Comparison of ENCODE assay signal across 8 mouse cellular contexts in genomic region chr9:64084231-64084630, GRCm38 (mm10). TPM values are rescaled to one million over a fixed set of nuclear protein-coding genes. Genes with fewer than 3 reads are reported as not detected.
DNase-seq lines count a peak whose midpoint lies in the region; ATAC-seq and TF ChIP-seq lines count a peak whose summit lies in the region.

No protein-coding gene starts in this region.

- no peak for TF ChIP-seq POLR2A in small intestine, adult 2 months (IDR thresholded peaks at IDR 0.05; ENCODE audit: low read depth, low read length)

- peak overlapping the region; percentile 33 for H3K4me3 ChIP-seq in forebrain, embryonic 14.5 days (ENCODE audit: low read depth, low read length)
- H3K4me3 ChIP-seq in hindbrain, embryonic 14.5 days (replicated peaks; ENCODE audit: low read length), result no peak overlapping the region
- H3K4me3 ChIP-seq in liver, embryonic 12.5 days, result peak overlapping the region; percentile 68
- H3K4me3 ChIP-seq in small intestine, adult 2 months (ENCODE audit: low read depth, low read length), result peak overlapping the region; percentile 53; the same call in 1 of the 2 replicates

- H3K27me3 ChIP-seq in forebrain, embryonic 14.5 days (replicated peaks; ENCODE audit: control insufficient read depth, insufficient read depth, low read length), result peaks cover 9% of the 10 kb centered on the region; the same call in 1 of the 2 replicates
- H3K27me3 ChIP-seq in hindbrain, embryonic 14.5 days (ENCODE audit: control insufficient read depth, insufficient read depth, low read length), result peaks cover 18% of the 10 kb centered on the region
- H3K27me3 ChIP-seq in liver, embryonic 12.5 days (replicated peaks), result no peaks in the 10 kb centered on the region
- H3K27me3 ChIP-seq in small intestine, adult 2 months (ENCODE audit: control insufficient read depth, insufficient read depth, low read length), result no peaks in the 10 kb centered on the region

- TF ChIP-seq CTCF in small intestine, adult 2 months (IDR thresholded peaks at IDR 0.05; ENCODE audit: extremely low read depth, insufficient read length, insufficient replicate concordance, low read depth, low read length), result no peak

- no peak overlapping the region for H3K27ac ChIP-seq in forebrain, embryonic 14.5 days (ENCODE audit: low read depth, low read length)
- no peak overlapping the region for H3K27ac ChIP-seq in hindbrain, embryonic 14.5 days
- peak overlapping the region; percentile 95 for H3K27ac ChIP-seq in liver, embryonic 12.5 days
- peak overlapping the region; percentile 51; the same call in 1 of the 2 replicates for H3K27ac ChIP-seq in small intestine, adult 2 months (ENCODE audit: insufficient read depth, low read depth, low read length)

- no peaks in the 10 kb centered on the region for H3K36me3 ChIP-seq in forebrain, embryonic 14.5 days (ENCODE audit: control insufficient read depth, insufficient read depth, low read length)
- no peaks in the 10 kb centered on the region for H3K36me3 ChIP-seq in hindbrain, embryonic 14.5 days (replicated peaks; ENCODE audit: control insufficient read depth, insufficient read depth)
- H3K36me3 ChIP-seq in liver, embryonic 12.5 days, result 0 out of 2 replicates have a peak, but pooled peaks cover 9% of the 10 kb centered on the region
- H3K36me3 ChIP-seq in small intestine, adult 2 months (ENCODE audit: control insufficient read depth, insufficient read depth, low read length), result no peaks in the 10 kb centered on the region

- DNase-seq in cerebellum, postnatal 10 days, result peak; percentile 28 to 49
- no peak for DNase-seq in forebrain, embryonic 14.5 days (ENCODE audit: low spot score)
- DNase-seq in hindbrain, embryonic 14.5 days (ENCODE audit: low spot score), result no peak
- no peak for DNase-seq in thymus, adult 18-20 months
- no peak for DNase-seq in MN1 (ENCODE audit: low spot score)

- no peak for ATAC-seq in cerebellum, adult (ENCODE audit: insufficient number of reproducible peaks, low FRiP score, low TSS enrichment)
- ATAC-seq in forebrain, embryonic 14.5 days, result no peak
- ATAC-seq in hindbrain, embryonic 14.5 days (ENCODE audit: low FRiP score), result no peak
- no peak for ATAC-seq in liver, embryonic 12.5 days

- H3K9me3 ChIP-seq in forebrain, embryonic 14.5 days (replicated peaks; ENCODE audit: control insufficient read depth, low read length), result no peaks in the 10 kb centered on the region
- H3K9me3 ChIP-seq in hindbrain, embryonic 14.5 days (ENCODE audit: control insufficient read depth, low read length), result no peaks in the 10 kb centered on the region
- H3K9me3 ChIP-seq in liver, embryonic 12.5 days (replicated peaks), result no peaks in the 10 kb centered on the region

- peaks cover 8% of the 10 kb centered on the region for H3K4me1 ChIP-seq in forebrain, embryonic 14.5 days (ENCODE audit: control insufficient read depth, insufficient read depth, low read length)
- no peaks in the 10 kb centered on the region; the same call in 1 of the 2 replicates for H3K4me1 ChIP-seq in hindbrain, embryonic 14.5 days (replicated peaks; ENCODE audit: control insufficient read depth, insufficient read depth, low read length)
- H3K4me1 ChIP-seq in liver, embryonic 12.5 days, result peaks cover 94% of the 10 kb centered on the region
- H3K4me1 ChIP-seq in small intestine, adult 2 months (ENCODE audit: control insufficient read depth, insufficient read depth, insufficient read length, low read length), result peaks cover 36% of the 10 kb centered on the region

- peak overlapping the region; percentile 88 for H3K4me2 ChIP-seq in forebrain, embryonic 14.5 days (ENCODE audit: low read length)
- H3K4me2 ChIP-seq in hindbrain, embryonic 14.5 days (replicated peaks), result peak overlapping the region; percentile 73
- H3K4me2 ChIP-seq in liver, embryonic 12.5 days, result peak overlapping the region; percentile 78

- whole genome bisulfite sequencing in forebrain, embryonic 14.5 days, result 39% methylated on average over 7 of the region's 7 CpGs
- WGBS in hindbrain, embryonic 14.5 days, result 36% methylated on average over 7 of the region's 7 CpGs
- WGBS in liver, embryonic 12.5 days (ENCODE audit: insufficient replicate concordance), result 38% methylated on average over 7 of the region's 7 CpGs
- 18% methylated on average over 7 of the region's 7 CpGs for WGBS in small intestine, adult 2 months

- peak overlapping the region; percentile 71; the same call in 1 of the 2 replicates for H3K9ac ChIP-seq in forebrain, embryonic 14.5 days (ENCODE audit: low read length)
- H3K9ac ChIP-seq in hindbrain, embryonic 14.5 days, result no peak overlapping the region
- H3K9ac ChIP-seq in liver, embryonic 12.5 days, result peak overlapping the region; percentile 90

RNA-seq across cellular contexts. Expression of gene Lctl, which starts 32.7 kb away (rescaled TPM):
- not detected in 2 replicates for polyA plus RNA-seq in forebrain, embryonic 14.5 days (2014; fragmentation: Nextera tagmentation; extraction: Ambion mirVana)
- not detected in 2 replicates for polyA plus RNA-seq in hindbrain, embryonic 14.5 days (2014; fragmentation: Nextera tagmentation; extraction: Ambion mirVana)
- not detected in 2 replicates for polyA plus RNA-seq in liver, embryonic 12.5 days (2016; fragmentation: Nextera tagmentation; extraction: Ambion mirVana)
- 0.17 and 0.98 TPM in 2 replicates for polyA plus RNA-seq in small intestine, adult 2 months (2012; rRNA removed)

Comparison
In these comparisons a context has a peak if more than half of its experiments do, and no peak if none do; other contexts are left out.
1. DNase-seq: peak in cerebellum, postnatal 10 days (2 of 2); none in forebrain, embryonic 14.5 days (single experiment), hindbrain, embryonic 14.5 days (single experiment), thymus, adult 18-20 months (0 of 2) and MN1 (single experiment).
2. H3K27ac ChIP-seq: peak in liver, embryonic 12.5 days (single experiment) and small intestine, adult 2 months (single experiment); none in forebrain, embryonic 14.5 days (single experiment) and hindbrain, embryonic 14.5 days (single experiment).
3. Peak in every context shown above with its lines, with median percentiles within 50 percentile points of each other: H3K4me2 ChIP-seq.